Mouse (Mus musculus): ENCODE results near the gene Tbc1d2.
"Not testable (repeated sequence)": the region's sequence is repeated elsewhere in the genome, so short reads cannot be mapped to it uniquely, and the experiment has no call there.

Tbc1d2 gene

DNA sequence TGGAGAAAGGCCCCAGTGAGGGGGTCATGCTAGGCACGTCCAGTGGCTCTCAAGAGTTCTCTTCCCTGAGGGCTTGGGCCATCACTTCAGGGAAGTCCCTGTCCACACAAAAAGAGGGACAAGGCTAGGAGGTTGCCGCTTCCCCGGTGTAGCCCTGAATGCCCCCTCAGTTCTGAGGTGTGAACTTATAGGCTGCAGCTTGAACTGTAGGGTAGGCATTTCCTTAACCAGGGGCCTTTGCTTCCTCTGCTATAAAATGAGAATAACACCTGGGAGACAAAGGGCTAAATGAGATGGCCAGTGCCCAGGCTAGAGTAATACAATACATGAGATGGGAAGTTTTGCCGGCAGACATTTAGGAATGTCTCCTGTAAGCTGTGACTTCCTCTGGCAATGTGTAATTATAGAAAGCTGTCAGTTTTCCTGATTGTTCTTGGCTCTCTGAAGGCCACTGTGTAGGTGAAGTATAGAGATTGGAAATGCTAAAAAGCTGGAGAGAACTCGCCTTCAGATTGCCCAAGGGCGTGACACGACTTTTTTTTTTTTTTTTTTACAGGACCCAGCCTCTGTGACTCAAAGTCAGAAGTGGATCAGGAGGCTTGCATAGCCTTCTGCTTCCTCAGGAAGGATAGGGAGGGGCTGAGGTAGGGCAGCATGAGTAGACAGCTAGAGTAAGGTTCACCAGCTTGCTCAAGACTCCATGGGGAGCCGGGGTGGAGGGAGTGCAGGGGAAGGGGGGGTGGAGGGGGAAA is 6.9 kb downstream of the Tbc1d2 start:
- in situ Hi-C loops (cut with MboI; ENCODE audit: low sequenced_read_pairs): no loop called here

- in situ Hi-C loops (cut with MboI; ENCODE audit: low sequenced_read_pairs): no loop called here
These were observed 8.7 kb downstream of the Tbc1d2 start for GRCm38 (mm10) chr4:46641283-46641682.

GRCm38 (mm10) chr4:46639866-46640265 is 10.1 kb downstream of the Tbc1d2 start:
- in situ Hi-C loops (cut with MboI; ENCODE audit: low sequenced_read_pairs): no loop called here

DNA sequence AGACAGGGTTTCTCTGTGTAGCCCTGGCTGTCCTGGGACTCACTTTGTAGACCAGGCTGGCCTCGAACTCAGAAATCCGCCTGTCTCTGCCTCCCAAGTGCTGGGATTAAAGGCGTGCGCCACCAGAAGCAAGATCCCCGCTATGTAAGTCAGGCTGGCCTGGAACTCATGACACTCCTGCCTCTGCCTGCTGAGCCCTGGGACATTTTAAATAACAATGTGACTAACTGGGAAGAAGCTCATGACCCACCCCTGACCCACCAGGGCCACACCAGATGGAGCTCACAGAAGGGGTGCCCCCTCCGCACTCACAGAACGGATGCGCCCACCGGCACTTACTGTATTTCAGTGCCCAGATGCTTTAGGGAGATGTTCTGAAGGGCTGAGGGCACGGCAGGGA is 12.8 kb downstream of the Tbc1d2 start:
- in situ Hi-C loops (cut with MboI; ENCODE audit: low sequenced_read_pairs): not testable (repeated sequence)

- in situ Hi-C loops (cut with MboI; ENCODE audit: low sequenced_read_pairs): no loop called here
These were observed 14.1 kb downstream of the Tbc1d2 start for GRCm38 (mm10) chr4:46635702-46636430.

GRCm38 (mm10) chr4:46634881-46635280 is 15.1 kb downstream of the Tbc1d2 start:
- in situ Hi-C loops (cut with MboI; ENCODE audit: low sequenced_read_pairs): no loop called here

GRCm38 (mm10) chr4:46633565-46633964 is 16.4 kb downstream of the Tbc1d2 start:
- in situ Hi-C loops (cut with MboI; ENCODE audit: low sequenced_read_pairs): not testable (repeated sequence)

GRCm38 (mm10) chr4:46632465-46632864 is 17.5 kb downstream of the Tbc1d2 start:
- in situ Hi-C loops (cut with MboI; ENCODE audit: low sequenced_read_pairs): no loop called here

- in situ Hi-C loops (cut with MboI; ENCODE audit: low sequenced_read_pairs): no loop called here
These were observed 19.6 kb downstream of the Tbc1d2 start for GRCm38 (mm10) chr4:46630390-46630789.

DNA sequence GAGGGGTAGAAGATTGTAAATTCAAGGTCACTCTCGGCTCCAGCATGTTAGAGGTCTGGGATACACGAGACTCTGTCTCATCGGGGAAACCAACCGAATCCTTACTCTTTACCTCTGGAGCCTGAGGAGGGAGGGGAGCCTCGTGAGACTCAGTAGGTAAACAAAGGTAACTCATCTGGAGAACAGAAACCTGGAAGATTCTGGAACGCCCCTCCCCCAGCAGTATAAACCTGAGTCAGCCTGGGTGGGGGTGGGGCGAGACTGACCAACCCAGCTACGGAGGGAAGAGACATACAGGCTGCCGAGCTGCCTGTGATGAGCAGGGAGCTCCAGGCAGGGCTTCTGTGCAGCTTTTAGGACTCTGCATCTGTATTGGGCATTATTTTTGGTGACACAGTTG is 21.1 kb downstream of the Tbc1d2 start:
- in situ Hi-C loops (cut with MboI; ENCODE audit: low sequenced_read_pairs): no loop called here

DNA sequence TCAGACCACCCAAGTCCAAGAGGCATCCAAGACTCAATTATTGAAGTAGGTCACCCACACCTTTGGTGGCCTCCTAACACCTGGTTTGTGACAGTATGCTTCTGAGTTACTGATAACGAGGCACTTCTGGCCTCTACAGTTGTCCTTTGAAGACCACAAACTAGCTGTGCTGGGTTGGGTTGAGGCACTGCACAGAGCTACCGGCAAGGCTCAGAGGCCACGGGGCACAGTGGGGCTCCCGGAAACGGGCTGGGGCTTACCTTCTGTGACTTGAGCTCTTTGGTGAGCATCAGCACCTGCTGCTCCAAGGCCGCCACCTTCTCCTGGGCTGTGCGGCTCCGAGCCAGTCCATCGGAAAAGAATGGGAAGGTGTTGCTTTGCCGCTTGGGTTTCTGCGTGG is 21.9 kb downstream of the Tbc1d2 start:
- in situ Hi-C loops (cut with MboI; ENCODE audit: low sequenced_read_pairs): no loop called here

GRCm38 (mm10) chr4:46625101-46625500 is 24.9 kb downstream of the Tbc1d2 start:
- in situ Hi-C loops (cut with MboI; ENCODE audit: low sequenced_read_pairs): no loop called here

GRCm38 (mm10) chr4:46623007-46623406 is 27.0 kb downstream of the Tbc1d2 start:
- in situ Hi-C loops (cut with MboI; ENCODE audit: low sequenced_read_pairs): no loop called here

- in situ Hi-C loops (cut with MboI; ENCODE audit: low sequenced_read_pairs): no loop called here
These were observed 29.1 kb downstream of the Tbc1d2 start for GRCm38 (mm10) chr4:46620946-46621345.

DNA sequence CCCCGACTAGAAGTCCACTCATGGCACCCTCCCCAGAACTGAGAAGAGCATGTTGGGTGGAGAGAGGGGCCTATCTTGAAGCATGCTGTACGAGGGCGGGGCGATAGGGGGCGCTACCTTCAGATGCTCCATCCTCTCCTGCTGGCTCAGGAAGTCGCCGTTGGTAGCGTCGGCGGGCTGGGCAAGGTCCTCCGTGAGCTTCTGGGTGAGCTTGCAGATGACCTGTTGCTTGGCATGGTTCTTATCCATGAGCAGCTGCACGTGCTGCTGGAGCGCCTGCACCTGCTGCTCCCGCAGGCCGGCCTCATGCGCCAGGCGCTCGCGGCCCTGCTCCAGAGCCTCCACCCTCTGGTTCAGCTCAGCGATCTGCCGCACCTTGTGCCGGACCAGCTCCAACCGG is 29.7 kb downstream of the Tbc1d2 start:
- in situ Hi-C loops (cut with MboI; ENCODE audit: low sequenced_read_pairs): no loop called here

DNA sequence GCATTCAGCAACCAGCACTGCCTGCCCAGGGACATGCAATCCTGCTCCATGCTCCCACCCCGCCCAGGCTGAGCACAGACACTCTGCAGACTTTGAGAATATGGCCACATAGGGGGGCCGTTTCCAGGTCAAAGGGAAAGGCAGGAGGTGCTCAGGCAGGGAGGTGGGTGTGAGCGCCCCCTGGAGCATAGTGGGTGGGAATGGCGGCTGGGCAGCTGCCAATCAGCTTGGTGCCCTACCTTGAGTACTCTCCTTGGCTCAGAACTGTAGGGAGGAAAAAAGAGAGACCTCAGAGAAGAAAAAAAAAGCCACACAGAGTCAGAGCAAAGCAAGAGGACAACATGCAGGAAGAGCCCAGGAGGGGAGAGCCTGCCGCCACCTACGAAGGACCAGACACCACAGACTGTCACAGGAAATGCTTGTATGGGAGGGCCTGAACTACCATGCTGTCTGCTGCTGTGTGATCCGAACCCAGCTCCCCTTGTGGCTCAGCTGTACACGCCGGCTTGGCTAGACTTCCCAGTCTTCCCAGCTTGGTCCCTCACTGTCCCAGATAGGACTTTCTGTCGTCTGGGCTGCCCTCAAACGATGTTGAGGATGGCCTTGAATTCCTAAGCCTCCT is 31.7 kb downstream of the Tbc1d2 start:
- in situ Hi-C loops (cut with MboI; ENCODE audit: low sequenced_read_pairs): no loop called here

DNA sequence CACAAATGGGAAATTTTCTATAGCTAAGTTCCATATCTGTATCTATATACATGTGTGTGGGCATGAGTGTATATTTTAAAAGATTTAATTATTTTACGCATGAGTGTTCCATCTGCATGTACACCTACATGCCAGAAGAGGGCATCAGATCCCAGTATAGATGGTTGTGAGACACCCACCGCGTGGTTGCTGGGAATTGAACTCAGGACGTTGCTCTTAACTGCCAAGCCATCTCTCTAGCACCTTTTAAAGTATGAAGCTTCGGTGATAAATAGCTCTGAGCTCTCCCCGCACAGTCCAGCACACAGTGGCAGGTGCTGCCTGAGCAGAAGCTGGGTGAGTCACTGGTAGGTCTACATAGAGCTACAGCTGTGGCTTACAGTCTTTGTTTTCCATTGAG is 32.6 kb downstream of the Tbc1d2 start:
- in situ Hi-C loops (cut with MboI; ENCODE audit: low sequenced_read_pairs): no loop called here

GRCm38 (mm10) chr4:46614641-46615040 is 35.4 kb downstream of the Tbc1d2 start:
- in situ Hi-C loops (cut with MboI; ENCODE audit: low sequenced_read_pairs): loop anchor here (5.0 kb wide), 1 partner anchor 72 kb away; no protein-coding TSS in a partner anchor

- in situ Hi-C loops (cut with MboI; ENCODE audit: low sequenced_read_pairs): loop anchor here (5.0 kb wide), 1 partner anchor 71 kb away; no protein-coding TSS in a partner anchor
These were observed 36.4 kb downstream of the Tbc1d2 start for GRCm38 (mm10) chr4:46613618-46614017.

- in situ Hi-C loops (cut with MboI; ENCODE audit: low sequenced_read_pairs): loop anchor here (5.0 kb wide), 1 partner anchor 69 kb away; no protein-coding TSS in a partner anchor
These were observed 38.8 kb downstream of the Tbc1d2 start for GRCm38 (mm10) chr4:46611181-46611580.

GRCm38 (mm10) chr4:46607601-46608000 is 42.4 kb downstream of the Tbc1d2 start:
- in situ Hi-C loops (cut with MboI; ENCODE audit: low sequenced_read_pairs): loop anchor here (10.0 kb wide), 1 partner anchor 47 kb away; the partner anchor contains the start of gene Tbc1d2
